Mouse (Mus musculus): ENCODE data around the gene Glmn. TPM values are rescaled to one million over a fixed set of nuclear protein-coding genes. Genes with fewer than 3 reads are reported as not detected.
A peak's percentile ranks its signal among the peaks of the same experiment; 100 is the strongest.

Gene Glmn
- polyA plus RNA-seq, 1 experiment from 2014 or later: 26.5 TPM

GRCm38 (mm10) chr5:107611224-107611623, 13.5 kb upstream of the Glmn start:
- ATAC-seq (ENCODE audit: low read depth): peak; percentile 37; the same call in 1 of the 2 replicates
- peaks cover 41% of the 10 kb centered on the region for H3K36me3 ChIP-seq (ENCODE audit: control insufficient read depth, insufficient read depth, low read length)
- 6% methylated on average over 2 of the region's 2 CpGs for WGBS

GRCm38 (mm10) chr5:107598380-107598779, 692 bp upstream of the Glmn start:
- Histone ChIP-seq H3K27me3 (replicated peaks; ENCODE audit: control insufficient read depth, insufficient read depth, low read length) (no peaks in the 10 kb centered on the region), H3K4me1 (ENCODE audit: control insufficient read depth, insufficient read depth, low read length) (0 out of 2 replicates have a peak, but pooled peaks cover 5% of the 10 kb centered on the region), H3K9me3 (ENCODE audit: control insufficient read depth, low read length) (no peaks in the 10 kb centered on the region), H3K27ac (replicated peaks; ENCODE audit: low read depth, low read length) (no peak overlapping the region), H3K4me3 (ENCODE audit: low read depth, low read length) (peak overlapping the region; percentile 71), H3K4me2 (ENCODE audit: low read depth, low read length) (peak overlapping the region; percentile 68), H3K36me3 (ENCODE audit: control insufficient read depth, insufficient read depth, low read length) (peaks cover 19% of the 10 kb centered on the region), H3K9ac (ENCODE audit: low read depth, low read length) (peak overlapping the region; percentile 83)
- ATAC-seq (ENCODE audit: low read depth) (no peak), DNase-seq (ENCODE audit: low spot score) (peak; percentile 4)
- 22% methylated on average over 4 of the region's 4 CpGs for WGBS

More at GRCm38 (mm10) chr5:107611224-107611623, 13.5 kb upstream of the Glmn start:
- H3K27ac ChIP-seq (replicated peaks; ENCODE audit: low read depth, low read length): no peak overlapping the region
- no peak overlapping the region for H3K4me2 ChIP-seq (ENCODE audit: low read depth, low read length)
- H3K4me1 ChIP-seq (ENCODE audit: control insufficient read depth, insufficient read depth, low read length): no peaks in the 10 kb centered on the region
- DNase-seq (ENCODE audit: low spot score): peak; percentile 63
- H3K4me3 ChIP-seq (ENCODE audit: low read depth, low read length): no peak overlapping the region
- H3K27me3 ChIP-seq (replicated peaks; ENCODE audit: control insufficient read depth, insufficient read depth, low read length): no peaks in the 10 kb centered on the region
- no peaks in the 10 kb centered on the region for H3K9me3 ChIP-seq (ENCODE audit: control insufficient read depth, low read length)
- H3K9ac ChIP-seq (ENCODE audit: low read depth, low read length): no peak overlapping the region

GRCm38 (mm10) chr5:107569148-107569547, 28.5 kb downstream of the Glmn start:
- no peak for DNase-seq (ENCODE audit: low spot score)
- H3K36me3 ChIP-seq (ENCODE audit: control insufficient read depth, insufficient read depth, low read length): peaks cover 57% of the 10 kb centered on the region
- no peaks in the 10 kb centered on the region for H3K27me3 ChIP-seq (replicated peaks; ENCODE audit: control insufficient read depth, insufficient read depth, low read length)
- no peaks in the 10 kb centered on the region for H3K9me3 ChIP-seq (ENCODE audit: control insufficient read depth, low read length)
- no peak overlapping the region for H3K4me3 ChIP-seq (ENCODE audit: low read depth, low read length)
- no peaks in the 10 kb centered on the region for H3K4me1 ChIP-seq (ENCODE audit: control insufficient read depth, insufficient read depth, low read length)
- no peak for ATAC-seq (ENCODE audit: low read depth)
- no peak overlapping the region for H3K4me2 ChIP-seq (ENCODE audit: low read depth, low read length)
- H3K27ac ChIP-seq (replicated peaks; ENCODE audit: low read depth, low read length): no peak overlapping the region
- 94% methylated on average over 9 of the region's 9 CpGs for WGBS
- H3K9ac ChIP-seq (ENCODE audit: low read depth, low read length): no peak overlapping the region

- H3K9me3 ChIP-seq (ENCODE audit: control insufficient read depth, low read length): no peaks in the 10 kb centered on the region
- no peak overlapping the region for H3K4me3 ChIP-seq (ENCODE audit: low read depth, low read length)
- ATAC-seq (ENCODE audit: low read depth) (no peak), DNase-seq (ENCODE audit: low spot score) (no peak)
- H3K27ac ChIP-seq (replicated peaks; ENCODE audit: low read depth, low read length): no peak overlapping the region
- H3K4me2 ChIP-seq (ENCODE audit: low read depth, low read length): no peak overlapping the region
- no peaks in the 10 kb centered on the region for H3K27me3 ChIP-seq (replicated peaks; ENCODE audit: control insufficient read depth, insufficient read depth, low read length)
- H3K4me1 ChIP-seq (ENCODE audit: control insufficient read depth, insufficient read depth, low read length): no peaks in the 10 kb centered on the region
- no peak overlapping the region for H3K9ac ChIP-seq (ENCODE audit: low read depth, low read length)
- peaks cover 56% of the 10 kb centered on the region for H3K36me3 ChIP-seq (ENCODE audit: control insufficient read depth, insufficient read depth, low read length)
- WGBS: 73% methylated on average over 3 of the region's 3 CpGs
Observed at GRCm38 (mm10) chr5:107556969-107557368, 40.7 kb downstream of the Glmn start.

GRCm38 (mm10) chr5:107554336-107554735, 43.4 kb downstream of the Glmn start:
- Histone ChIP-seq H3K27ac (replicated peaks; ENCODE audit: low read depth, low read length) (no peak overlapping the region), H3K9ac (ENCODE audit: low read depth, low read length) (no peak overlapping the region), H3K36me3 (ENCODE audit: control insufficient read depth, insufficient read depth, low read length) (peaks cover 49% of the 10 kb centered on the region; the same call in 1 of the 2 replicates), H3K9me3 (ENCODE audit: control insufficient read depth, low read length) (no peaks in the 10 kb centered on the region), H3K4me1 (ENCODE audit: control insufficient read depth, insufficient read depth, low read length) (no peaks in the 10 kb centered on the region), H3K4me2 (ENCODE audit: low read depth, low read length) (no peak overlapping the region), H3K27me3 (replicated peaks; ENCODE audit: control insufficient read depth, insufficient read depth, low read length) (no peaks in the 10 kb centered on the region), H3K4me3 (ENCODE audit: low read depth, low read length) (no peak overlapping the region)
- ATAC-seq (ENCODE audit: low read depth): no peak
- DNase-seq (ENCODE audit: low spot score): no peak
- WGBS: 90% methylated on average over 5 of the region's 5 CpGs

GRCm38 (mm10) chr5:107548444-107548843, 49.2 kb downstream of the Glmn start:
- Histone ChIP-seq H3K9ac (ENCODE audit: low read depth, low read length) (no peak overlapping the region), H3K36me3 (ENCODE audit: control insufficient read depth, insufficient read depth, low read length) (peaks cover 26% of the 10 kb centered on the region; the same call in 1 of the 2 replicates), H3K4me1 (ENCODE audit: control insufficient read depth, insufficient read depth, low read length) (no peaks in the 10 kb centered on the region), H3K9me3 (ENCODE audit: control insufficient read depth, low read length) (no peaks in the 10 kb centered on the region), H3K4me3 (ENCODE audit: low read depth, low read length) (no peak overlapping the region), H3K27ac (replicated peaks; ENCODE audit: low read depth, low read length) (no peak overlapping the region), H3K27me3 (replicated peaks; ENCODE audit: control insufficient read depth, insufficient read depth, low read length) (no peaks in the 10 kb centered on the region), H3K4me2 (ENCODE audit: low read depth, low read length) (no peak overlapping the region)
- WGBS: 86% methylated on average over 3 of the region's 3 CpGs
- DNase-seq (ENCODE audit: low spot score): no peak
- ATAC-seq (ENCODE audit: low read depth): no peak

- H3K4me1 ChIP-seq (ENCODE audit: control insufficient read depth, insufficient read depth, low read length): no peaks in the 10 kb centered on the region
- H3K27me3 ChIP-seq (replicated peaks; ENCODE audit: control insufficient read depth, insufficient read depth, low read length): no peaks in the 10 kb centered on the region
- DNase-seq (ENCODE audit: low spot score): no peak
- no peak overlapping the region for H3K4me2 ChIP-seq (ENCODE audit: low read depth, low read length)
- H3K36me3 ChIP-seq (ENCODE audit: control insufficient read depth, insufficient read depth, low read length): peaks cover 23% of the 10 kb centered on the region; the same call in 1 of the 2 replicates
- H3K4me3 ChIP-seq (ENCODE audit: low read depth, low read length): no peak overlapping the region
- H3K9ac ChIP-seq (ENCODE audit: low read depth, low read length): no peak overlapping the region
- no peak overlapping the region for H3K27ac ChIP-seq (replicated peaks; ENCODE audit: low read depth, low read length)
- WGBS: 88% methylated on average over 3 of the region's 3 CpGs
- H3K9me3 ChIP-seq (ENCODE audit: control insufficient read depth, low read length): no peaks in the 10 kb centered on the region
- no peak for ATAC-seq (ENCODE audit: low read depth)
Observed at GRCm38 (mm10) chr5:107547955-107548354, 49.7 kb downstream of the Glmn start.

GRCm38 (mm10) chr5:107545927-107546326, 51.8 kb downstream of the Glmn start:
- no peaks in the 10 kb centered on the region for H3K9me3 ChIP-seq (ENCODE audit: control insufficient read depth, low read length)
- H3K4me1 ChIP-seq (ENCODE audit: control insufficient read depth, insufficient read depth, low read length): no peaks in the 10 kb centered on the region
- H3K9ac ChIP-seq (ENCODE audit: low read depth, low read length): no peak overlapping the region
- H3K36me3 ChIP-seq (ENCODE audit: control insufficient read depth, insufficient read depth, low read length): peaks cover 15% of the 10 kb centered on the region; the same call in 1 of the 2 replicates
- 87% methylated on average over 4 of the region's 4 CpGs for WGBS
- no peaks in the 10 kb centered on the region for H3K27me3 ChIP-seq (replicated peaks; ENCODE audit: control insufficient read depth, insufficient read depth, low read length)
- ATAC-seq (ENCODE audit: low read depth) (no peak), DNase-seq (ENCODE audit: low spot score) (no peak)
- no peak overlapping the region for H3K27ac ChIP-seq (replicated peaks; ENCODE audit: low read depth, low read length)
- H3K4me3 ChIP-seq (ENCODE audit: low read depth, low read length): no peak overlapping the region
- no peak overlapping the region for H3K4me2 ChIP-seq (ENCODE audit: low read depth, low read length)

GRCm38 (mm10) chr5:107541696-107542095, 56.0 kb downstream of the Glmn start:
- Histone ChIP-seq H3K27ac (replicated peaks; ENCODE audit: low read depth, low read length) (no peak overlapping the region), H3K36me3 (ENCODE audit: control insufficient read depth, insufficient read depth, low read length) (no peaks in the 10 kb centered on the region), H3K4me3 (ENCODE audit: low read depth, low read length) (no peak overlapping the region), H3K4me2 (ENCODE audit: low read depth, low read length) (no peak overlapping the region), H3K27me3 (replicated peaks; ENCODE audit: control insufficient read depth, insufficient read depth, low read length) (no peaks in the 10 kb centered on the region), H3K9ac (ENCODE audit: low read depth, low read length) (no peak overlapping the region), H3K4me1 (ENCODE audit: control insufficient read depth, insufficient read depth, low read length) (no peaks in the 10 kb centered on the region), H3K9me3 (ENCODE audit: control insufficient read depth, low read length) (no peaks in the 10 kb centered on the region)
- DNase-seq (ENCODE audit: low spot score) (peak; percentile 52), ATAC-seq (ENCODE audit: low read depth) (peak; percentile 63; the same call in 1 of the 2 replicates)
- 35% methylated on average over 7 of the region's 7 CpGs for WGBS
